Mouse (Mus musculus) heart, postnatal 0 days (tissue): Measurements from ENCODE around the gene Tbcel.

ENCODE experiments used
- CTCF ChIP-seq: IDR thresholded peaks from 2 replicates; pipeline ENCODE4 v1.5.1; 2016; ENCODE audit warnings: antibody characterized with exemption, control low read depth, low read depth
- EP300 ChIP-seq: IDR thresholded peaks from 2 replicates; pipeline ENCODE4 v1.6.1; 2016; ENCODE audit warnings: antibody characterized with exemption, low read depth

DNA sequence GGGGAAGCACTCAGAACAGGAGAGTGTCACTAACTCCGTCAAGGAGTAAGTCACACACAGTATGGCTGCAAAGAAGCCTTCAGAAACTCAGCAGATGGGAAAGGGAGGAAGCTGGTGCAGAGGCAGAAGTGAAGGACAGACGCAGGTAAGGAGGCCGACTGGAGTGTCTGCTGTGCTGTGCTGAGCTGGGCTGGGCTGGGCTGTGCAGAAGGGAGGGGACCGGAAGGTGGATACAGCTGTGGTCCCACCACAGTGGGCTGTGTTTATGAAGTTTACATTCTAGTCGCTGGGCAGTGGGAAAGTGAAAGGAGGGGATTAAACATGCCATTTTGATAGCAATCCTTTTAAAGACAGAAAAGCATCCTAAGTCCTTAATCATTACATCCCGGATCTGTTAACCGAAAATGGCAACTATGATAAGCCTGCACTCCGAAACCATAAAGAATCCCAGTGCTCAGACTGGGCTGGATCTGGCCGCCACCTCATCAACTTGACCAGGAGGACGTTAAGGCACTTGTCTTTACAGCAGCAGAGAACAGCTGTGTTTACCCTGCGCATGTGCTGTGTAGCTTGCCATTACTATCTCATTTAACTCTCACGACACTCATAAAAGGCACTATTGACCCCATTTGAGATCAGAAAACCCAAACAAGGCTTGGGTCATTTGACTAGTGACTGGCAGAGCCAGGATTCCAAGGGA is 40.3 kb downstream of the Tbcel start:
- no peak for TF ChIP-seq CTCF
- TF ChIP-seq EP300 = no peak
